Mouse (Mus musculus) hindbrain, embryonic 15.5 days (tissue): ENCODE results near the gene Cgas. TPM values are rescaled to one million over a fixed set of nuclear protein-coding genes. Genes with fewer than 3 reads are reported as not detected.

Experiments
- ATAC-seq: fragments of 200-750 bp; cut with Nextera tagmentation; 2 replicates; pipeline ENCODE4 v1.8.0; 2017; ENCODE audit warnings: low read depth, moderate number of reproducible peaks, moderate TSS enrichment; ENCODE audit not compliant: low FRiP score
- H3K27ac ChIP-seq: fragments of 300-500 bp; sonication (generic); replicated peaks from 2 replicates; pipeline ENCODE4 v1.5.1; 2015; ENCODE audit warnings: mild to moderate bottlenecking, inconsistent platforms
- H3K27me3 ChIP-seq: fragments of 300-500 bp; sonication (generic); 2 replicates; pipeline ENCODE4 v1.6.1; 2015; ENCODE audit warnings: control low read depth, inconsistent platforms
- H3K36me3 ChIP-seq: fragments of 300-500 bp; sonication (generic); 2 replicates; pipeline ENCODE4 v1.6.1; 2015; ENCODE audit warnings: control low read depth, inconsistent platforms
- H3K4me1 ChIP-seq: fragments of 300-500 bp; sonication (generic); replicated peaks from 2 replicates; pipeline ENCODE4 v1.6.1; 2015; ENCODE audit warnings: control low read depth, inconsistent platforms
- H3K4me2 ChIP-seq: fragments of 300-500 bp; sonication (generic); 2 replicates; pipeline ENCODE4 v1.6.1; 2015; ENCODE audit warnings: moderate library complexity, mild to moderate bottlenecking, inconsistent platforms
- H3K4me3 ChIP-seq: fragments of 300-500 bp; sonication (generic); 2 replicates; pipeline ENCODE4 v1.5.1; 2015; ENCODE audit warnings: mild to moderate bottlenecking, inconsistent platforms
- H3K9ac ChIP-seq: fragments of 300-500 bp; sonication (generic); 2 replicates; pipeline ENCODE4 v1.6.1; 2015; ENCODE audit warnings: inconsistent platforms
- H3K9me3 ChIP-seq: fragments of 300-500 bp; sonication (generic); 2 replicates; pipeline ENCODE4 v1.6.1; 2016; ENCODE audit warnings: control low read depth, inconsistent platforms
- WGBS: fragments of 180-500 bp; shearing (Covaris S2); methylation state at CpG from one replicate; pipeline ENCODE4 v1.1.7; 2015; 5-methylcytosine and 5-hydroxymethylcytosine counted together
- microRNA-seq: library from miRNA; unstranded; fragments of <30 nt; microRNA quantifications from one replicate; pipeline ENCODE4, GENCODE M21; 2016
- polyA plus RNA-seq: library from polyadenylated mRNA; unstranded; fragments of >200 nt; fragmentation: Nextera tagmentation; extraction: Ambion mirVana; gene quantifications from 2 replicates; pipeline ENCODE4 v1.2.1, GENCODE M21; 2015

Cgas gene
- polyA plus RNA-seq, 1 experiment from 2014 or later: 0.80 TPM

DNA sequence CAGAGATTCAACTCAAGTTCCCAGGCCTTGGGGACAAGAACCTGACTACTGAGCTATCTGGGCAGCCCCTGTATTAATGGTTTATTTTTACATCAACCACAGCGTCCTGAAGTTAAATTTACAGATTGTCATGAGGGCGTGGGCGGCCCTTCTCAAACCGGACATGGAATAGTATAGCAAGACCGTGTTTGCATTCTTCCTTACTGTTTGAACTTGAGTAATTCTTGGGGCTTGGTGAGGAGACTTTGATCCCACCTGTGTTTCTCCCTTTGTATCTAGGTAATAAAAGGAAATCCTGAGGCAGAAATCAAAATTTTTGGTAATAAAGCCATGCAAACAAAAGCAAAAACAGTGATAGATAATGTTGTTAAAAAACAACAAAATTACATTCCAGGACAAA is 42.5 kb downstream of the Cgas start:
- no peaks in the 10 kb centered on the region for H3K36me3 ChIP-seq
- H3K4me2 ChIP-seq: no peak overlapping the region
- no peak for ATAC-seq
- no peak overlapping the region for H3K9ac ChIP-seq
- H3K9me3 ChIP-seq: no peaks in the 10 kb centered on the region
- peaks cover 23% of the 10 kb centered on the region for H3K27me3 ChIP-seq
- H3K27ac ChIP-seq: no peak overlapping the region
- WGBS: 87% methylated on average over 5 of the region's 5 CpGs
- H3K4me1 ChIP-seq: peaks cover 8% of the 10 kb centered on the region
- H3K4me3 ChIP-seq: no peak overlapping the region

DNA sequence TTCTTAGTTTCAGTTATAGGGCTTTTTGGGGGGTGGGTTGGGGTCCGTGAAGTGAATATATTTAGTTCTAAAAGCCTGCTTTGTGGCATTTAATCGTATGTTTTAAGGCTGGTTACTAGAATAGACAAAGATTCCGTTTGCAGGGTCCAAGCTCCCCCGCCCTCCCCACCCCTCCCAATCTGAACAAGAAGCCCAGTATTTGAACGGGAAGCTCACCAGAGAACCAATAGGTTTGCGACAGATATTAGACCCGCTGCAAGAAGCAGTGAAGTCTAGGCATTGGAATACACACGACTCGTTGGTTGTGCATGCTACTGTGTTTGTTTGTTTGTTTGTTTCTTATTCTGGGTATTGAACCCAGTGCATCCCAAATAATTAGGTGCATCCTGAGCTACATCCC is 46.5 kb downstream of the Cgas start:
- WGBS: 64% methylated on average over 9 of the region's 9 CpGs
- Histone ChIP-seq H3K9ac (no peak overlapping the region), H3K27ac (no peak overlapping the region), H3K4me1 (peaks cover 12% of the 10 kb centered on the region), H3K27me3 (peaks cover 55% of the 10 kb centered on the region), H3K9me3 (no peaks in the 10 kb centered on the region), H3K4me3 (peak overlapping the region; percentile 50), H3K4me2 (peak overlapping the region; percentile 77; the same call in 1 of the 2 replicates), H3K36me3 (no peaks in the 10 kb centered on the region)
- no peak for ATAC-seq

DNA sequence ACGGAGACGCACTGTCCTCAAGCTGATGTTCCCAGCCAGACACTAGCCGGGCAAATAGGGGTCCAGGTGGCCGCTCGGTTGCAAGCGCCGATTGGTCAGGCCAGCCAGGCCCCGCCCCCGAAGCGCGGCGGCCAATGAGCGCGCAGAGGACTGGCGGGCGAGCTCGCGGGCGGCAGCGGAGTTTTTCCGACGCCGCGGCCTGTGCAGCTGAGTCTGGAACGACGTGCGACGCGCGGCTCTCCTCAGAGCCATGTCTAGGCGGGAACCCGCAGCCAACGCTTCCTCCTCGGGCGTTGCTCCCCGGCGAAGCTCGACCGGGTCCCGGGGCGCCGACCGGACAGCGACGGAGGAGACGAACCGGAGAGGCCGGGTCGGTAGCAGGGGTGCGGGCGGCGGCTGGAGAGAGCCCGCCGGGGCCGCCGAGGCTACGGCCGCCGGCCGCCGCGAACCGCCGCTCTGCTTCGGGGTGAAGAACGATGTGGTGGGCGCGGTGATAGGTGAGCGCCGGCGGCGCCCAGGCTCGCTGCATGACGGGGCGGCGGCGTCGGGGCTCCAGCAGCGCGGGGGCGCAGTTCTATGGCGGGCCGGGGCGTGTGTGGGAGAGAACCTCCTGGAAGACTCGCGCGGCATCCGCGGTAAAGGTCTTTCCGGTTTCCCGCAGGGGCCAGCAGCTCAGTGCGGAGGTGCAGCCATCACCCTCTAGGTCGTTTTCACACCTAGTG is 47.2 kb downstream of the Cgas start, which contains the start of gene Ddx43:
TSS of gene Ddx43 (plus strand) at position 148 of the 722 bp plus-strand sequence.
- H3K36me3 ChIP-seq: no peaks in the 10 kb centered on the region
- peaks cover 12% of the 10 kb centered on the region for H3K4me1 ChIP-seq
- peak within 1 kb of the TSS; percentile 9; the same call in 1 of the 2 replicates for H3K9ac ChIP-seq
- H3K27me3 ChIP-seq: peaks cover 55% of the 10 kb centered on the region
- H3K9me3 ChIP-seq: no peaks in the 10 kb centered on the region
- 4% methylated on average over 83 of the region's 93 CpGs for WGBS
- H3K4me2 ChIP-seq: peak within 1 kb of the TSS; percentile 77
- H3K27ac ChIP-seq: no peak within 1 kb of the TSS
- peak; percentile 98 for ATAC-seq
- peak within 1 kb of the TSS; percentile 50 for H3K4me3 ChIP-seq

DNA sequence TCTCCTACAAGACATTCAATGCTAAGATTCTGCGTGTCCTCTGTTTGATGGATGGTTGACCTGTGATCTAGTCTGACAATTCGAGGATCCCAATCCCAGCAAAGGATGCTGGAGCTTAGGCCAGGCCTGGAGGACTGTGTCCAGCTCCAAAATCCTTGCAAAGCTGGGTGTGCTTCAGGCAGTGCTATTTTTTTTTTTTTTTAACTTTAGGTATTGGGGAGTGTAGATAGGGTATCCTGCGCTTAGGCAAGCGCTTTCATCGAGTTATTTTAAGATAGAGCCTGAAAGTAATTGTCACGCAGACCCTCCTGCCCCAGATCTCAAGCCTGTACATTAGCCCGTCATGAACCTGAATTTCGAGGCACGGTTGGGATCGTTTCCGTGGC is 47.8 kb downstream of the Cgas start:
- Histone ChIP-seq H3K4me3 (peak overlapping the region; percentile 50), H3K27me3 (peaks cover 55% of the 10 kb centered on the region), H3K9me3 (no peaks in the 10 kb centered on the region), H3K27ac (no peak overlapping the region), H3K36me3 (no peaks in the 10 kb centered on the region), H3K4me2 (peak overlapping the region; percentile 77), H3K9ac (0 out of 2 replicates have a peak overlapping the region, but pooled peaks have one; percentile 9), H3K4me1 (peaks cover 12% of the 10 kb centered on the region)
- no peak; the same call in 1 of the 2 replicates for ATAC-seq
- 30% methylated on average over 11 of the region's 11 CpGs for WGBS

DNA sequence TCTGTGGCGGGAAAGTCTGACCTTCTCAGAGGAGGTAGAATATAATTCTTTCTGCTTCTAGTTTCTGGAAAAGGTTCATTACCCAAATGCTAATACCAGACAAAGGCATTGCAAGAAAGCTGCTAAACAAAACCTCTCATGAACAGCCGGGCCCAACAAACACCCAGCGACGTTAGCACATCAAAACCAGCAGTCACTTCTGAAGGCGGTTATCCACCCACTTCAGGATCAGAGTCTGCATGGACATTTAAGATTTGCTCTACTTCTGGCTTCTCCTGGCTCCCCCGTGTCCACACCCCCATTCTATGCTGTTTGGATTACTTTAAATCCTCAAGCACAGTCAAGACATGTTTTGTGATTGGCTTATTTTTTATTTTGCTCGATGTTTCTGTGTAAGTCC is 48.4 kb downstream of the Cgas start:
- Histone ChIP-seq H3K9me3 (no peaks in the 10 kb centered on the region), H3K4me3 (no peak overlapping the region), H3K27ac (no peak overlapping the region), H3K9ac (no peak overlapping the region), H3K4me1 (peaks cover 12% of the 10 kb centered on the region), H3K36me3 (no peaks in the 10 kb centered on the region), H3K27me3 (peaks cover 55% of the 10 kb centered on the region), H3K4me2 (no peak overlapping the region)
- no peak for ATAC-seq
- 64% methylated on average over 7 of the region's 7 CpGs for WGBS

DNA sequence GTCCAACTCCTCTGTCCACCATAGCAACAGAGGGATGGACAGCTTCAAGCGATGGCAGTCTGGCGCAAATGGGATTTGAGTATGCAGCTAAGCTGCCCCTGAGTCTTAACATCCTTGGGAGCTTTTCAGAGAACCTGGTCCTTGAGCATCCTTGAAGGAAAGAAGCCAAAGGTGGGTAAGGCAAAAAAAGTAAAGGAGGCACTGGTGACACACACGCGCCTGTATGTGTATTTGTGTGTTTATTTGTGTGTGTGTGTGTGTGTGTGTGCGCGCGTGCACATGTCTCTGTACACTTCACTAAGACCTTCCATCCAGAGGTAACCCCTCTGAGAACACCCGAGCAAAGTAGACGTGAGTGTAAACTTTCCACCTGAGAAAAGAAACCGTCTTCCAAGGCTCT is 49.3 kb downstream of the Cgas start:
- no peaks in the 10 kb centered on the region for H3K36me3 ChIP-seq
- H3K4me2 ChIP-seq: no peak overlapping the region
- H3K27ac ChIP-seq: no peak overlapping the region
- peaks cover 12% of the 10 kb centered on the region for H3K4me1 ChIP-seq
- ATAC-seq: no peak
- peaks cover 55% of the 10 kb centered on the region for H3K27me3 ChIP-seq
- H3K9ac ChIP-seq: no peak overlapping the region
- H3K9me3 ChIP-seq: no peaks in the 10 kb centered on the region
- 91% methylated on average over 10 of the region's 10 CpGs for WGBS
- H3K4me3 ChIP-seq: no peak overlapping the region

DNA sequence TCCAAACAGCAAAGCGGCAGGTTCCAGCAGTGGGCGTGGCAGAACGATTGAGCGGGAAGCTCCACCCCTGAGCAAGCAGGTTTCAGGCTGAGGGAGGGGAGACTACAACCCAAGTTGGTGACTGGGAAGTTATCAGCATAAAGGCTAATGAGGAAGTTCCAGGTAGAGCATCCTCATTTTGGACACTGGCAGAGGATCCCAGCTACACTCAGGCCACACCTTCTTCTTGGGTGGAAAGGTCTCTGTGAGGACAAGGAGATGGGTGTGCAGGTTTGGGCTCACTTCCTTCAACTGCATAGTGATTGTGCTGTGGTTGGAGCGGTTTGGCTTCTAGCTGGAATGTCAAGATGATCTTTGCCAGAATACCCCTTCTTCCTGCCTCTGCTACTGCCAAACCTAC is 53.1 kb downstream of the Cgas start:
- Histone ChIP-seq H3K4me1 (no peaks in the 10 kb centered on the region), H3K27ac (no peak overlapping the region), H3K27me3 (peaks cover 26% of the 10 kb centered on the region), H3K4me2 (no peak overlapping the region), H3K9ac (no peak overlapping the region), H3K9me3 (no peaks in the 10 kb centered on the region), H3K36me3 (no peaks in the 10 kb centered on the region), H3K4me3 (no peak overlapping the region)
- WGBS: 69% methylated on average over 5 of the region's 5 CpGs
- no peak for ATAC-seq

DNA sequence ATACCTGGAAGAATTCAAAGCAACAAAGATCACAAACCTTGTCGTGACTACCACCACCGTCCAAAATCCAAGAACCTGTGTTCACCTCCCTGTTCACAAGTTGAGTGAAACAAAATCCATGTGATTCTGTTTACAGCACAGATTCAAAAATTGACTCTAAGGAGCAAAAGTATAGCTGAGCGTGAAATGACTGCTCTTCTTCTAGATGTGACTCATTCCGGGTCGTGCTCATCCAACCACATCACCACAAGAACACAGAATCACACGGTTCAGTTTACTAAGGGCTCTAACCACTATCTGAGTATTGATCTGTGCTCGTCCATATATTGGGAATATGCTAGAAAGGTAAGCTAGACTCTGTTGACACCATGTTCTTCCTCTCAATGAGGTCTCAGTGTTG is 56.1 kb downstream of the Cgas start:
- Histone ChIP-seq H3K36me3 (no peaks in the 10 kb centered on the region), H3K4me3 (no peak overlapping the region), H3K9ac (no peak overlapping the region), H3K27me3 (no peaks in the 10 kb centered on the region), H3K4me1 (no peaks in the 10 kb centered on the region), H3K9me3 (no peaks in the 10 kb centered on the region), H3K4me2 (no peak overlapping the region), H3K27ac (no peak overlapping the region)
- no peak for ATAC-seq
- 93% methylated on average over 7 of the region's 7 CpGs for WGBS

DNA sequence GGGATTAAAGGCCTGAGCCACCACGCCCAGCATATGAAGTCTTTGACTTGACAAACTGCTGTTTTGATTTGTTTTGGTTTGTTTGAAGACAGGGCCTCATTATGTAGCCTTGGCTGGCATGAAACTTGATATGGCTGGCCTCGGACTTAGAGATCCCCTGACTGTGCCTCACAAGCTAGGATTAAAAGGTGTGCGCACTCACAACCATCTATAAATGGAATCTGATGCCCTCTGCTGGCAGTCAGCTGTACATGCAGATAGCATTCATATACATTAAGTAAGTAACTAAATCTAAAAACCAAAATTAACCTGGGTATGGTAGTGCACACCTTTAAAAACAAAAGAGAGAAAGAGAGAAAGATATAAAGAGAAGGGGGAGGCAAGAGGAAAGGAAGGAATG is 57.1 kb downstream of the Cgas start:
- H3K36me3 ChIP-seq: no peaks in the 10 kb centered on the region
- H3K4me3 ChIP-seq: no peak overlapping the region
- no peaks in the 10 kb centered on the region for H3K9me3 ChIP-seq
- no peaks in the 10 kb centered on the region for H3K27me3 ChIP-seq
- H3K4me1 ChIP-seq: no peaks in the 10 kb centered on the region
- H3K4me2 ChIP-seq: no peak overlapping the region
- H3K27ac ChIP-seq: no peak overlapping the region
- H3K9ac ChIP-seq: no peak overlapping the region
- ATAC-seq: no peak
- WGBS: 63% methylated on average over 3 of the region's 3 CpGs

Small RNAs within 50 kb of the gene (microRNA-seq; reads per million reads assigned to microRNA genes)
- not detected for gene Gm26377

Other genes with a start within 250 kb of the Cgas start
- not detected in 2 replicates for gene Gsta1, start 212.6 kb downstream of the Cgas start, polyA plus RNA-seq
- gene Gm3776, start 186.1 kb downstream of the Cgas start, polyA plus RNA-seq: not detected in 2 replicates
- gene Gm10639, start 153.3 kb downstream of the Cgas start, polyA plus RNA-seq: not detected in 2 replicates
- not detected in 2 replicates for gene Omt2a, start 128.4 kb downstream of the Cgas start, polyA plus RNA-seq
- gene Omt2b, start 115.6 kb downstream of the Cgas start, polyA plus RNA-seq: not detected in 2 replicates
- not detected in 2 replicates for gene Gsta2, start 87.4 kb downstream of the Cgas start, polyA plus RNA-seq
- 5.3 and 5.6 TPM in 2 replicates for gene Dppa5a, start 75.1 kb downstream of the Cgas start, polyA plus RNA-seq
- gene Ooep, start 64.5 kb downstream of the Cgas start, polyA plus RNA-seq: 5.1 and 5.6 TPM in 2 replicates
- gene Ddx43, start 47.5 kb downstream of the Cgas start, polyA plus RNA-seq: 0.34 and 0.47 TPM in 2 replicates
- gene Mto1, start 5.0 kb upstream of the Cgas start, polyA plus RNA-seq: 28.6 and 30.5 TPM in 2 replicates
- 1.9 and 2.9 TPM in 2 replicates for gene Gm17324, start 5.5 kb upstream of the Cgas start, polyA plus RNA-seq
- 2,946 and 3,077 TPM in 2 replicates for gene Eef1a1, start 45.9 kb upstream of the Cgas start, polyA plus RNA-seq
- gene Slc17a5, start 144.8 kb upstream of the Cgas start, polyA plus RNA-seq: 15.4 and 16.2 TPM in 2 replicates
- gene Cd109, start 172.3 kb upstream of the Cgas start, polyA plus RNA-seq: 1.3 and 1.6 TPM in 2 replicates